Mouse (Mus musculus): ENCODE measurements around the gene Ubac1.
A peak's percentile ranks its signal among the peaks of the same experiment; 100 is the strongest.

The Ubac1 gene

GRCm38 (mm10) chr2:26021561-26022257 is at the start of gene Ubac1:
TSS of gene Ubac1 (minus strand) at chr2:26021747.
- peak; percentile 86 to 91 for DNase-seq (ENCODE audit: low spot score in 2 of 2)

- no peak for DNase-seq (ENCODE audit: low spot score in 2 of 2)
These were observed 47.0 kb upstream of the Ubac1 start for GRCm38 (mm10) chr2:26068592-26068991.

- no peak for DNase-seq (ENCODE audit: low spot score in 2 of 2)
These were observed 46.6 kb upstream of the Ubac1 start for GRCm38 (mm10) chr2:26068175-26068574.

GRCm38 (mm10) chr2:26066527-26066926 is 45.0 kb upstream of the Ubac1 start:
- DNase-seq (ENCODE audit: low spot score in 2 of 2) = no peak

GRCm38 (mm10) chr2:26062742-26063427 is 41.3 kb upstream of the Ubac1 start:
- DNase-seq (ENCODE audit: low spot score in 2 of 2) = no peak

GRCm38 (mm10) chr2:26062241-26062640 is 40.7 kb upstream of the Ubac1 start:
- no peak for DNase-seq (ENCODE audit: low spot score in 2 of 2)

- peak; percentile 49 to 80 for DNase-seq (ENCODE audit: low spot score in 2 of 2)
These were observed 39.6 kb upstream of the Ubac1 start for GRCm38 (mm10) chr2:26061018-26061666.

- no peak for DNase-seq (ENCODE audit: low spot score in 2 of 2)
These were observed 35.5 kb upstream of the Ubac1 start for GRCm38 (mm10) chr2:26057053-26057452.

GRCm38 (mm10) chr2:26056226-26056625 is 34.7 kb upstream of the Ubac1 start:
- DNase-seq (ENCODE audit: low spot score in 2 of 2) = no peak

GRCm38 (mm10) chr2:26055747-26056102 is 34.2 kb upstream of the Ubac1 start:
- no peak for DNase-seq (ENCODE audit: low spot score in 2 of 2)

- DNase-seq (ENCODE audit: low spot score in 2 of 2) = peak; percentile 61 to 80
These were observed 33.6 kb upstream of the Ubac1 start for GRCm38 (mm10) chr2:26055046-26055746.

GRCm38 (mm10) chr2:26052806-26053205 is 31.3 kb upstream of the Ubac1 start:
- DNase-seq (ENCODE audit: low spot score in 2 of 2) = no peak

- DNase-seq (ENCODE audit: low spot score in 2 of 2) = no peak
These were observed 27.3 kb upstream of the Ubac1 start for GRCm38 (mm10) chr2:26048816-26049215.

- no peak for DNase-seq (ENCODE audit: low spot score in 2 of 2)
These were observed 22.7 kb upstream of the Ubac1 start for GRCm38 (mm10) chr2:26044216-26044615.

- no peak for DNase-seq (ENCODE audit: low spot score in 2 of 2)
These were observed 21.1 kb upstream of the Ubac1 start for GRCm38 (mm10) chr2:26042603-26043002.

GRCm38 (mm10) chr2:26041163-26041810 is 19.7 kb upstream of the Ubac1 start:
- DNase-seq (ENCODE audit: low spot score in 2 of 2) = no peak

- no peak for DNase-seq (ENCODE audit: low spot score in 2 of 2)
These were observed 18.4 kb upstream of the Ubac1 start for GRCm38 (mm10) chr2:26039951-26040350.

GRCm38 (mm10) chr2:26037386-26037785 is 15.8 kb upstream of the Ubac1 start:
- DNase-seq (ENCODE audit: low spot score in 2 of 2) = peak; percentile 50 to 53

- DNase-seq (ENCODE audit: low spot score in 2 of 2) = no peak
These were observed 12.9 kb upstream of the Ubac1 start for GRCm38 (mm10) chr2:26034344-26035050.

- no peak for DNase-seq (ENCODE audit: low spot score in 2 of 2)
These were observed 8.7 kb upstream of the Ubac1 start for GRCm38 (mm10) chr2:26030288-26030687.

Data from spleen, postnatal 10 days (tissue).